9 mouse cellular contexts compared by ENCODE assay signal in the genomic region with DNA sequence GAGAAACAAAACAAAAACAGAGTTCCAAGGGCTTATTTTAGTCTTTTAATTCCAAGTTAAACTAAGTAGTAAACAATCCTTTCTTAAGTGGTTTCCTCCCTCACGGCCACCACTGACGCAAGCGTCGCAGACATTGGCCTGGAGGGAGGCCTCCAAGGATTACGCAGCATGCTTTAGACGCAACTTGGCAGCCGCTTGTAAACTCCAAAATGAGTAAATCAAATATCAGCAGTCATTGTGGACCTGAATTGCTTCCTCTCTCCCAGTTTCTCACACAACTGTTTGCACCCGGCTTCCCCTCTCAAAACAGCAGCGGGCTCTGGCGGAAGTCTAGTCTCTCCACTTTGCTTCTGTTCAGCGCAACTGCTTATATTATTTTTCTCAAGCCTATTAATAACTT.
DNase-seq lines count a peak whose midpoint lies in the region; ATAC-seq lines count a peak whose summit lies in the region.
"Had no signal": no experiment of that assay in that cellular context is flagged by ENCODE, and none has a peak within 500 bp of the region (broad histone marks: within the 10 kb centered on the region; RNA-seq: fewer than 3 reads in every experiment).

No protein-coding gene starts in this region.

- peak overlapping the region; percentile 93; the same call in 1 of the 2 replicates for H3K27ac ChIP-seq in kidney, embryonic 16.5 days (ENCODE audit: low read length)
- H3K27ac ChIP-seq: liver, embryonic 15.5 days had no signal

- peak; percentile 2 for DNase-seq in left cerebral cortex, postnatal 4 days
- DNase-seq in left cerebral cortex, adult 18-20 months (ENCODE audit: low spot score in 2 of 2) = no peak
- peak; percentile 74 to 86 for DNase-seq in heart, adult 18-20 months
- DNase-seq in adipocyte (ENCODE audit: low spot score) (no peak), MN1 (ENCODE audit: low spot score) (no peak)
- DNase-seq in layer of hippocampus, postnatal 25 days (ENCODE audit: extremely low spot score in 1 of 2, low spot score in 1 of 2) = no peak

- ATAC-seq in kidney, embryonic 16.5 days (ENCODE audit: low FRiP score, low TSS enrichment) = peak; percentile 76; the same call in 1 of the 2 replicates
- ATAC-seq in monocyte, adult 5-6 weeks (replicated peaks; ENCODE audit: insufficient number of reproducible peaks, low FRiP score, low TSS enrichment, poor library complexity, severe bottlenecking) = peak; percentile 80

- no peak overlapping the region for H3K9ac ChIP-seq in kidney, embryonic 16.5 days (replicated peaks; ENCODE audit: low read length)
- H3K9ac ChIP-seq: liver, embryonic 15.5 days had no signal

- peaks cover 9% of the 10 kb centered on the region; the same call in 1 of the 2 replicates for H3K4me1 ChIP-seq in kidney, embryonic 16.5 days (ENCODE audit: insufficient read depth, low read length)
- H3K4me1 ChIP-seq: liver, embryonic 15.5 days had no signal

- H3K9me3 ChIP-seq in kidney, embryonic 16.5 days (ENCODE audit: low read length) = no peaks in the 10 kb centered on the region
- H3K9me3 ChIP-seq: liver, embryonic 15.5 days had no signal

- H3K36me3 ChIP-seq in kidney, embryonic 16.5 days (ENCODE audit: insufficient read depth, low read length) = no peaks in the 10 kb centered on the region
- H3K36me3 ChIP-seq: liver, embryonic 15.5 days had no signal

- intact Hi-C loops in left cerebral cortex, postnatal 4 days (cut with DNase I) = no loop called here

- no peaks in the 10 kb centered on the region for H3K27me3 ChIP-seq in kidney, embryonic 16.5 days (ENCODE audit: insufficient read depth, low read length)
- H3K27me3 ChIP-seq: liver, embryonic 15.5 days had no signal

- H3K4me2 ChIP-seq in kidney, embryonic 16.5 days (replicated peaks; ENCODE audit: low read depth, low read length) = 0 out of 2 replicates have a peak overlapping the region, but pooled peaks have one; percentile 7

- 59% methylated on average over 11 of the region's 11 CpGs for WGBS in kidney, embryonic 16.5 days

- H3K4me3 ChIP-seq in kidney, embryonic 16.5 days (ENCODE audit: low read length) = no peak overlapping the region
- H3K4me3 ChIP-seq: liver, embryonic 15.5 days had no signal

Comparison
In these comparisons a context has a peak if more than half of its experiments do, and no peak if none do; other contexts are left out.
1. DNase-seq: peak in left cerebral cortex, postnatal 4 days (single experiment) and heart, adult 18-20 months (2 of 2); none in left cerebral cortex, adult 18-20 months (0 of 2), adipocyte (single experiment), MN1 (single experiment) and layer of hippocampus, postnatal 25 days (0 of 2).